Mouse (Mus musculus) stomach, embryonic 14.5 days (tissue): ENCODE measurements at regions not wholly inside any gene's neighbourhood (a gene's known extent, or its start where the extent isn't known, plus 50 kb on each side); places are given as distances from the start of the nearest gene placed in this dataset.

Source experiments
- ATAC-seq: fragments of 200-750 bp; cut with Nextera tagmentation; 2 replicates; pipeline ENCODE4 v1.8.0; 2017; ENCODE audit warnings: low read depth, moderate TSS enrichment; ENCODE audit not compliant: insufficient number of reproducible peaks, insufficient read depth, low FRiP score
- H3K27ac ChIP-seq: fragments of 300-500 bp; sonication (generic); 2 replicates; pipeline ENCODE4 v1.5.1; 2014; ENCODE audit warnings: mild to moderate bottlenecking, low read length, moderate library complexity, mixed read lengths
- H3K27me3 ChIP-seq: fragments of 300-500 bp; sonication (generic); 2 replicates; pipeline ENCODE4 v1.6.1; 2014; ENCODE audit warnings: low read length, control low read depth, mixed read lengths; ENCODE audit not compliant: control insufficient read depth, insufficient read depth
- H3K36me3 ChIP-seq: fragments of 300-500 bp; sonication (generic); 2 replicates; pipeline ENCODE4 v1.6.1; 2014; ENCODE audit warnings: mild to moderate bottlenecking, control low read depth, low read length, moderate library complexity, mixed read lengths; ENCODE audit not compliant: control insufficient read depth, insufficient read depth
- H3K4me1 ChIP-seq: fragments of 300-500 bp; sonication (generic); 2 replicates; pipeline ENCODE4 v1.6.1; 2014; ENCODE audit warnings: low read length, control low read depth, mixed read lengths; ENCODE audit not compliant: control insufficient read depth, insufficient read depth
- H3K4me2 ChIP-seq: fragments of 300-500 bp; sonication (generic); replicated peaks from 2 replicates; pipeline ENCODE4 v1.6.1; 2014; ENCODE audit warnings: low read depth, low read length, control low read depth
- H3K4me3 ChIP-seq: fragments of 300-500 bp; sonication (generic); 2 replicates; pipeline ENCODE4 v1.5.1; 2014; ENCODE audit warnings: low read depth, low read length, control low read depth
- H3K9ac ChIP-seq: fragments of 300-500 bp; sonication (generic); replicated peaks from 2 replicates; pipeline ENCODE4 v1.6.1; 2014; ENCODE audit warnings: low read depth, mild to moderate bottlenecking, control low read depth, low read length, moderate library complexity, mixed read lengths
- H3K9me3 ChIP-seq: fragments of 300-500 bp; sonication (generic); 2 replicates; pipeline ENCODE4 v1.6.1; 2016; ENCODE audit warnings: low read depth, low read length, control low read depth; ENCODE audit not compliant: control insufficient read depth
- WGBS: fragments of 180-500 bp; shearing (Covaris S2); extraction: QIAGEN DNeasy Blood & Tissue Kit; methylation state at CpG from one replicate; pipeline ENCODE4 v1.1.7; 2014; 5-methylcytosine and 5-hydroxymethylcytosine counted together

- WGBS, result 63% methylated on average over 5 of the region's 5 CpGs
These were observed 469.2 kb downstream of the Epha7 start for GRCm38 (mm10) chr4:29282169-29282568.

GRCm38 (mm10) chr4:29301348-29301747, 488.4 kb downstream of the Epha7 start:
- WGBS, result 26% methylated on average over 1 of the region's 1 CpGs
- ATAC-seq, result no peak
- H3K4me2 ChIP-seq, result no peak overlapping the region
- no peaks in the 10 kb centered on the region for H3K9me3 ChIP-seq
- H3K4me1 ChIP-seq, result no peaks in the 10 kb centered on the region
- no peak overlapping the region for H3K27ac ChIP-seq
- H3K9ac ChIP-seq, result no peak overlapping the region
- H3K36me3 ChIP-seq, result no peaks in the 10 kb centered on the region
- H3K27me3 ChIP-seq, result no peaks in the 10 kb centered on the region
- H3K4me3 ChIP-seq, result no peak overlapping the region

More at GRCm38 (mm10) chr4:29282169-29282568, 469.2 kb downstream of the Epha7 start:
- no peaks in the 10 kb centered on the region for H3K4me1 ChIP-seq
- no peak overlapping the region for H3K27ac ChIP-seq
- H3K9me3 ChIP-seq, result no peaks in the 10 kb centered on the region
- no peak overlapping the region for H3K9ac ChIP-seq
- no peaks in the 10 kb centered on the region for H3K36me3 ChIP-seq
- no peaks in the 10 kb centered on the region for H3K27me3 ChIP-seq
- no peak overlapping the region for H3K4me3 ChIP-seq
- H3K4me2 ChIP-seq, result no peak overlapping the region
- no peak for ATAC-seq

- Histone ChIP-seq H3K4me1 (no peaks in the 10 kb centered on the region), H3K27me3 (no peaks in the 10 kb centered on the region), H3K27ac (no peak overlapping the region), H3K4me2 (no peak overlapping the region), H3K36me3 (no peaks in the 10 kb centered on the region), H3K9ac (no peak overlapping the region), H3K9me3 (no peaks in the 10 kb centered on the region), H3K4me3 (no peak overlapping the region)
- no peak for ATAC-seq
These were observed 491.0 kb downstream of the Epha7 start for GRCm38 (mm10) chr4:29303951-29304350.

- no peak overlapping the region for H3K9ac ChIP-seq
- WGBS, result 95% methylated on average over 1 of the region's 1 CpGs
- no peak for ATAC-seq
These were observed 494.3 kb downstream of the Epha7 start for GRCm38 (mm10) chr4:29307245-29307644.

GRCm38 (mm10) chr4:29323921-29324320, 511.0 kb downstream of the Epha7 start:
- Histone ChIP-seq H3K36me3 (no peaks in the 10 kb centered on the region), H3K4me3 (no peak overlapping the region), H3K27ac (no peak overlapping the region), H3K4me2 (no peak overlapping the region), H3K27me3 (no peaks in the 10 kb centered on the region), H3K9me3 (no peaks in the 10 kb centered on the region), H3K4me1 (no peaks in the 10 kb centered on the region), H3K9ac (no peak overlapping the region)
- 86% methylated on average over 6 of the region's 6 CpGs for WGBS
- ATAC-seq, result no peak

More at GRCm38 (mm10) chr4:29307245-29307644, 494.3 kb downstream of the Epha7 start:
- Histone ChIP-seq H3K4me3 (no peak overlapping the region), H3K4me1 (no peaks in the 10 kb centered on the region), H3K27ac (no peak overlapping the region), H3K4me2 (no peak overlapping the region), H3K9me3 (no peaks in the 10 kb centered on the region), H3K36me3 (no peaks in the 10 kb centered on the region), H3K27me3 (no peaks in the 10 kb centered on the region)

GRCm38 (mm10) chr4:29329145-29329544, 516.2 kb downstream of the Epha7 start:
- H3K4me1 ChIP-seq, result no peaks in the 10 kb centered on the region

GRCm38 (mm10) chr4:29331747-29332146, 518.8 kb downstream of the Epha7 start:
- Histone ChIP-seq H3K36me3 (no peaks in the 10 kb centered on the region), H3K9me3 (no peaks in the 10 kb centered on the region), H3K4me3 (no peak overlapping the region), H3K27ac (no peak overlapping the region), H3K9ac (no peak overlapping the region), H3K4me2 (no peak overlapping the region), H3K27me3 (no peaks in the 10 kb centered on the region), H3K4me1 (no peaks in the 10 kb centered on the region)
- peak; percentile 71; the same call in 1 of the 2 replicates for ATAC-seq
- 51% methylated on average over 2 of the region's 2 CpGs for WGBS

More at GRCm38 (mm10) chr4:29329145-29329544, 516.2 kb downstream of the Epha7 start:
- WGBS, result 51% methylated on average over 2 of the region's 2 CpGs
- Histone ChIP-seq H3K9ac (no peak overlapping the region), H3K9me3 (no peaks in the 10 kb centered on the region), H3K36me3 (no peaks in the 10 kb centered on the region), H3K4me3 (no peak overlapping the region), H3K27me3 (no peaks in the 10 kb centered on the region), H3K27ac (no peak overlapping the region), H3K4me2 (no peak overlapping the region)
- no peak for ATAC-seq

- 91% methylated on average over 10 of the region's 10 CpGs for WGBS
- Histone ChIP-seq H3K27me3 (no peaks in the 10 kb centered on the region), H3K36me3 (no peaks in the 10 kb centered on the region), H3K4me1 (no peaks in the 10 kb centered on the region), H3K4me3 (no peak overlapping the region), H3K4me2 (no peak overlapping the region), H3K27ac (no peak overlapping the region), H3K9me3 (no peaks in the 10 kb centered on the region), H3K9ac (no peak overlapping the region)
- ATAC-seq, result no peak
These were observed 524.3 kb downstream of the Epha7 start for GRCm38 (mm10) chr4:29337245-29337644.

- Histone ChIP-seq H3K4me3 (no peak overlapping the region), H3K9ac (no peak overlapping the region), H3K4me2 (no peak overlapping the region), H3K27me3 (no peaks in the 10 kb centered on the region), H3K27ac (no peak overlapping the region), H3K4me1 (no peaks in the 10 kb centered on the region), H3K9me3 (no peaks in the 10 kb centered on the region), H3K36me3 (no peaks in the 10 kb centered on the region)
- ATAC-seq, result no peak
- WGBS, result 59% methylated on average over 1 of the region's 1 CpGs
These were observed 549.3 kb downstream of the Epha7 start for GRCm38 (mm10) chr4:29362191-29362590.
